Mouse (Mus musculus) spleen, embryonic (tissue): ENCODE results near the gene Bola2.
"Not testable (repeated sequence)": the region's sequence is repeated elsewhere in the genome, so short reads cannot be mapped to it uniquely, and the experiment has no call there.

ENCODE experiments used
- CTCF ChIA-PET: fragments of 350-600 bp; sonication (Branson Sonifier 250); formaldehyde crosslinking; loops from one replicate; lab custom pipeline; 2022; lab: Charles Lee

The Bola2 gene

GRCm38 (mm10) chr7:126688156-126688555, 7.0 kb upstream of the Bola2 start:
- CTCF ChIA-PET, result not testable (repeated sequence)

GRCm38 (mm10) chr7:126689021-126689420, 6.2 kb upstream of the Bola2 start:
- CTCF ChIA-PET, result no interaction called here

- CTCF ChIA-PET, result no interaction called here
Measured at GRCm38 (mm10) chr7:126690737-126691136, 4.5 kb upstream of the Bola2 start.

- CTCF ChIA-PET, result interaction anchor here (0.7 to 1.3 kb wide), 2 partner anchors 14 to 113 kb away, joined by 3 read pairs; no protein-coding TSS in a partner anchor
Measured at GRCm38 (mm10) chr7:126691676-126692075, 3.5 kb upstream of the Bola2 start.

- CTCF ChIA-PET, result interaction anchor here (1.3 kb wide), 1 partner anchor 13 kb away, joined by 3 read pairs; no protein-coding TSS in a partner anchor
Measured at GRCm38 (mm10) chr7:126692426-126692825, 2.8 kb upstream of the Bola2 start.

GRCm38 (mm10) chr7:126693256-126693655, 1.9 kb upstream of the Bola2 start:
- CTCF ChIA-PET, result interaction anchor here (0.6 to 0.7 kb wide), 3 partner anchors 104 to 905 kb away, joined by 6 to 14 read pairs (median 9); no protein-coding TSS in a partner anchor

- CTCF ChIA-PET, result interaction anchor here (0.6 kb wide), 1 partner anchor 905 kb away, joined by 14 read pairs; no protein-coding TSS in a partner anchor
Measured at GRCm38 (mm10) chr7:126693781-126694180, 1.4 kb upstream of the Bola2 start.

- CTCF ChIA-PET, result interaction anchor here (0.5 kb wide), 1 partner anchor 136 kb away, joined by 3 read pairs; no protein-coding TSS in a partner anchor
Measured at GRCm38 (mm10) chr7:126694441-126695051, 655 bp upstream of the Bola2 start.

- CTCF ChIA-PET, result interaction anchor here (0.6 kb wide), 1 partner anchor 51 kb away, joined by 3 read pairs; no protein-coding TSS in a partner anchor
Measured at GRCm38 (mm10) chr7:126695631-126696207, 518 bp downstream of the Bola2 start, which contains the start of gene Slx1b. TSS of gene Slx1b (minus strand) at chr7:126695784.

- CTCF ChIA-PET, result interaction anchor here (0.6 kb wide), 1 partner anchor 51 kb away, joined by 3 read pairs; no protein-coding TSS in a partner anchor
Measured at GRCm38 (mm10) chr7:126696303-126696702, 1.1 kb downstream of the Bola2 start.

- CTCF ChIA-PET, result interaction anchor here (0.6 kb wide), 1 partner anchor 11 kb away, joined by 4 read pairs; the partner anchor contains the start of gene Coro1a
Measured at GRCm38 (mm10) chr7:126696886-126697285, 1.7 kb downstream of the Bola2 start.

GRCm38 (mm10) chr7:126697838-126698237, 2.6 kb downstream of the Bola2 start:
- CTCF ChIA-PET, result no interaction called here

GRCm38 (mm10) chr7:126700063-126701015, 5.1 kb downstream of the Bola2 start:
- CTCF ChIA-PET, result interaction anchor here (0.6 kb wide), 1 partner anchor 33 kb away, joined by 3 read pairs; no protein-coding TSS in a partner anchor

GRCm38 (mm10) chr7:126701070-126701469, 5.9 kb downstream of the Bola2 start:
- CTCF ChIA-PET, result no interaction called here

GRCm38 (mm10) chr7:126701559-126702357, 6.6 kb downstream of the Bola2 start:
- CTCF ChIA-PET, result no interaction called here

GRCm38 (mm10) chr7:126702358-126702757, 7.2 kb downstream of the Bola2 start:
- CTCF ChIA-PET, result no interaction called here

GRCm38 (mm10) chr7:126702861-126703756, 7.9 kb downstream of the Bola2 start:
- CTCF ChIA-PET, result no interaction called here

- CTCF ChIA-PET, result no interaction called here
Measured at GRCm38 (mm10) chr7:126703757-126704077, 8.5 kb downstream of the Bola2 start.
